Mouse (Mus musculus): ENCODE measurements at regions not wholly inside any gene's neighbourhood (a gene's known extent, or its start where the extent isn't known, plus 50 kb on each side); places are given as distances from the start of the nearest gene placed in this dataset.

DNA sequence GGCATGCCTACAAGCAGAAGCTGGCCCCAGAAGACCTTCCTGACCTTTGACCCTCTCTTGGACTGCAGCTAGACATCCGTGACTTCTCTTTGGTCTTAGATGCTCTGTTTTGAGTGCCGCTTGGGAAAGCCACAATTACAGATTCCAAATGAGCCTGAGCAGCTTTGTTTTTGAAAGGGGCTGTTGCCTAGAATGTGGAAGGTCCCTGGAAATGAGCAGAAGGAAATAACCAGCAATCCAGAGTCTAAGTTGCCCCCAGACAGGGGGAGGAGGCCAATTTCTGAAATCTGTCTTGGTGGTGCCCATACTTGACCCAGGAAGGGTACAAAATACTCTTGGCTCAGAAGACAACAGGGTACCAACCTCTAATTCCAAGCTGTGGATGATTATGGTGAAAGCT, 253.9 kb downstream of the Nuak1 start:
- TF ChIP-seq POLR2A (IDR thresholded peaks at IDR 0.05; ENCODE audit: borderline replicate concordance, extremely low read depth, insufficient read depth, insufficient read length) = no peak
- ATAC-seq (ENCODE audit: low FRiP score, low read depth) = no peak

DNA sequence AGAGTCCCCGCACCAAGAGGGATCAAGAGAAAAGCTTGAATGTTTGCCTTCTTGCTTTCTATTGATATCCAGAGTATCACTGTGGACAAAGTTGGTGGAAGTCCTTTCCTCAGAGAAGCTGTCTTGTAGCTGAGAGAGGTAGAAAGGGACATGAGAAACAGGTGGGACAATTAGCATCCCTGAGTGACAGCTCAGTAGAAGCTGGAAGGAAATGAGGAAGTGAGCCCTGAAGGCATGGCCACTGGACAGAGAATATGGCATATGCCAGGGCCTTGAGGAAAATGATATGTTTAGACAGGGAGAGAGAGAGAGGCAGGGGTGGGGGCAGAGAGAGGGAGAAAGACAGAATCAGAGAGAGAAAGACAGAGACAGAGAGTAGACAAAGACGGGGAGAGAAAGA, 241.4 kb downstream of the Nuak1 start:
- H3K4me2 ChIP-seq (replicated peaks; ENCODE audit: low read depth, low read length, severe bottlenecking) = no peak overlapping the region
- no peak overlapping the region for H3K4me3 ChIP-seq (replicated peaks; ENCODE audit: low read length)
- ATAC-seq (ENCODE audit: low FRiP score, low read depth) (no peak), DNase-seq (ENCODE audit: low spot score) (no peak)
- no peak overlapping the region for H3K9ac ChIP-seq (ENCODE audit: low read depth, low read length, severe bottlenecking)
- no peaks in the 10 kb centered on the region for H3K27me3 ChIP-seq (ENCODE audit: control insufficient read depth, insufficient read depth, low read length)
- H3K9me3 ChIP-seq (ENCODE audit: control insufficient read depth, low read length) = no peaks in the 10 kb centered on the region
- TF ChIP-seq POLR2A (IDR thresholded peaks at IDR 0.05; ENCODE audit: borderline replicate concordance, extremely low read depth, insufficient read depth, insufficient read length) = no peak
- H3K27ac ChIP-seq (replicated peaks; ENCODE audit: low read depth, low read length) = no peak overlapping the region
- no peaks in the 10 kb centered on the region for H3K36me3 ChIP-seq (ENCODE audit: control insufficient read depth, insufficient read depth, low read length)
- H3K4me1 ChIP-seq (ENCODE audit: control insufficient read depth, insufficient read depth, low read length) = peaks cover 3% of the 10 kb centered on the region; the same call in 1 of the 2 replicates
- 78% methylated on average over 2 of the region's 2 CpGs for WGBS

More for the DNA sequence above, 253.9 kb downstream of the Nuak1 start:
- DNase-seq (ENCODE audit: low spot score) = no peak
- Histone ChIP-seq H3K4me3 (replicated peaks; ENCODE audit: low read length) (no peak overlapping the region), H3K4me1 (ENCODE audit: control insufficient read depth, insufficient read depth, low read length) (no peaks in the 10 kb centered on the region), H3K36me3 (ENCODE audit: control insufficient read depth, insufficient read depth, low read length) (no peaks in the 10 kb centered on the region), H3K9ac (ENCODE audit: low read depth, low read length, severe bottlenecking) (no peak overlapping the region), H3K27ac (replicated peaks; ENCODE audit: low read depth, low read length) (no peak overlapping the region), H3K27me3 (ENCODE audit: control insufficient read depth, insufficient read depth, low read length) (no peaks in the 10 kb centered on the region), H3K4me2 (replicated peaks; ENCODE audit: low read depth, low read length, severe bottlenecking) (no peak overlapping the region), H3K9me3 (ENCODE audit: control insufficient read depth, low read length) (no peaks in the 10 kb centered on the region)
- 66% methylated on average over 2 of the region's 2 CpGs for WGBS

DNA sequence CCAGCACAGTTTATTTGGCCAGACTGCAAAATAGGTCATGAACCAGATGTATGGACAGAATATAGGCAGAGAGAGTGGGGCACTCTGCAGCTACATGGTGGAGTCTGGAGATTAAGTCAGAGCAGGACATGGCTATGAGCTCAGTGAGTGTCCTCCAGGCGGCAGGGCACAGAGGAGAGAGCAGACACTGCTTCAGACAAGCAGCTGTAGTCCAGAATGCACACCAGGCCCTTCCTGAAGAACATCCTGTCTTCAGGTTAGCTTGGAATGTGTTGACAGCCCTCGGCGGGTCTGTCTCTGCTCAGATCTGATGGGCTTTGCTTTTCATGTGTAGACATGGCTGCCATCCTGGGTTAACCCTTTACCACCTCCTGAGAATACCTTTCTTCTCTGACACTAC, 238.6 kb downstream of the Nuak1 start:
- no peak for ATAC-seq (ENCODE audit: low FRiP score, low read depth)

DNA sequence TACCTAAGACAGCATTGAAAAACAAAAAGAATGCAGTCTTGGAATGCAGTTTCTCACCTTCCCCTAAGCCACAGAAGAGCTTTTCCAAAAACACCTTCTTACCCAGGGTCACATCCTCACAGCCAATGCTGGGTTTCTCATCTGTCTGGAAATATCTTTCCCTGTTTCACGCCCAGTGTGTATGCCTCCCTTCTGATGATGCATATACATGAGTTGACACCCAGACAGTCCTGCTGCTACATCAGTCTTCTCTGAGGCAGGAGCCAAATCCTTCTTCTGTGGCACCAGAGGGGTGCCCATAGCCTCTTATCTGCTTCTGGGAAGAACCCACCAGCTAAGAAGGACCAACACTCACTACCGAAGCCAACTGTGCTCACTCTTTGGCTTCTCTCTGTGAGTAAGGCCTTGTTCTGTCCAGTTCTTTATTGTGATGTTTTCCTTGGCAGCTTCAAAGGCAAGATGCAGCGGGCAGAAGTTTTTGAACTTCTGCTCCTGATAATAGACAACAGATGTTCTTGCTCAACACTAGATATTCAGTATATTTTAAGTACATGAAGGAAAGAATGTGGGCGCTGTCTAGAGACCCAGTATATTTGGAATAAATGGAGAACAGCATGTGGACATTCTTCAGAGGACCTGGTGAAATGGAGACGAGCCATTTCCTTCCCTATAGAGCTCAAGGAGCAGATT, 228.2 kb downstream of the Nuak1 start:
- Histone ChIP-seq H3K4me2 (replicated peaks; ENCODE audit: low read depth, low read length, severe bottlenecking) (no peak overlapping the region), H3K27ac (replicated peaks; ENCODE audit: low read depth, low read length) (no peak overlapping the region), H3K4me3 (replicated peaks; ENCODE audit: low read length) (no peak overlapping the region), H3K9me3 (ENCODE audit: control insufficient read depth, low read length) (0 out of 2 replicates have a peak, but pooled peaks cover 3% of the 10 kb centered on the region), H3K4me1 (ENCODE audit: control insufficient read depth, insufficient read depth, low read length) (no peaks in the 10 kb centered on the region), H3K9ac (ENCODE audit: low read depth, low read length, severe bottlenecking) (no peak overlapping the region), H3K36me3 (ENCODE audit: control insufficient read depth, insufficient read depth, low read length) (no peaks in the 10 kb centered on the region), H3K27me3 (ENCODE audit: control insufficient read depth, insufficient read depth, low read length) (no peaks in the 10 kb centered on the region)
- DNase-seq (ENCODE audit: low spot score) (peak; percentile 20), ATAC-seq (ENCODE audit: low FRiP score, low read depth) (no peak)
- TF ChIP-seq POLR2A (IDR thresholded peaks at IDR 0.05; ENCODE audit: borderline replicate concordance, extremely low read depth, insufficient read depth, insufficient read length) = no peak
- 47% methylated on average over 5 of the region's 5 CpGs for WGBS

More for the DNA sequence above, 238.6 kb downstream of the Nuak1 start:
- H3K27ac ChIP-seq (replicated peaks; ENCODE audit: low read depth, low read length) = no peak overlapping the region
- no peaks in the 10 kb centered on the region for H3K9me3 ChIP-seq (ENCODE audit: control insufficient read depth, low read length)
- H3K4me3 ChIP-seq (replicated peaks; ENCODE audit: low read length) = no peak overlapping the region
- no peak for TF ChIP-seq POLR2A (IDR thresholded peaks at IDR 0.05; ENCODE audit: borderline replicate concordance, extremely low read depth, insufficient read depth, insufficient read length)
- 29% methylated on average over 3 of the region's 3 CpGs for WGBS
- DNase-seq (ENCODE audit: low spot score) = no peak
- no peak overlapping the region for H3K9ac ChIP-seq (ENCODE audit: low read depth, low read length, severe bottlenecking)
- no peaks in the 10 kb centered on the region for H3K27me3 ChIP-seq (ENCODE audit: control insufficient read depth, insufficient read depth, low read length)
- H3K4me2 ChIP-seq (replicated peaks; ENCODE audit: low read depth, low read length, severe bottlenecking) = no peak overlapping the region
- peaks cover 3% of the 10 kb centered on the region; the same call in 1 of the 2 replicates for H3K4me1 ChIP-seq (ENCODE audit: control insufficient read depth, insufficient read depth, low read length)
- no peaks in the 10 kb centered on the region for H3K36me3 ChIP-seq (ENCODE audit: control insufficient read depth, insufficient read depth, low read length)

DNA sequence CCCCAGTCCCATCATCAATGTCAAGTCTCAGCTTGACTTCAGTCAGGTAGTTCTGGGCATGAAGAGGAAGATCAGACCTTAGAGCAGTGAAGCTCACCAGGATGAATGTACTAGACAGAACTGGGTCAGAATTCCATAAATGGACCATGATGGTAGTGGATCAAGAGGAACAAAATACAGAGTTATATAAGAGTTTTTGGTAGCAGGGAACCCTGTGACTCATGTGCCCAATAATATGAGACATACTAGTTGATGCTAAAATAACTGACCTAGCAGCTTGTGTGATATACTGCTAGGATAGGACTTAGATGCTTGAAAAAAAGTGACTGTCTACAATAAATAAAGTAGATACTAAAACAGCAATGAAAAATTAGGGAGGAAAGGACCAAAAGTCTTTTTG, 225.6 kb downstream of the Nuak1 start:
- Histone ChIP-seq H3K9ac (ENCODE audit: low read depth, low read length, severe bottlenecking) (no peak overlapping the region), H3K27me3 (ENCODE audit: control insufficient read depth, insufficient read depth, low read length) (no peaks in the 10 kb centered on the region), H3K4me3 (replicated peaks; ENCODE audit: low read length) (no peak overlapping the region), H3K9me3 (ENCODE audit: control insufficient read depth, low read length) (no peaks in the 10 kb centered on the region), H3K36me3 (ENCODE audit: control insufficient read depth, insufficient read depth, low read length) (no peaks in the 10 kb centered on the region), H3K4me1 (ENCODE audit: control insufficient read depth, insufficient read depth, low read length) (no peaks in the 10 kb centered on the region), H3K4me2 (replicated peaks; ENCODE audit: low read depth, low read length, severe bottlenecking) (no peak overlapping the region), H3K27ac (replicated peaks; ENCODE audit: low read depth, low read length) (no peak overlapping the region)
- TF ChIP-seq POLR2A (IDR thresholded peaks at IDR 0.05; ENCODE audit: borderline replicate concordance, extremely low read depth, insufficient read depth, insufficient read length) = no peak
- DNase-seq (ENCODE audit: low spot score) (no peak), ATAC-seq (ENCODE audit: low FRiP score, low read depth) (no peak)

Data from limb, embryonic 14.5 days (tissue).